Mouse (Mus musculus) layer of hippocampus, adult 11-12 months (tissue): ENCODE results near the gene Spag5.
"Not testable (repeated sequence)": the region's sequence is repeated elsewhere in the genome, so short reads cannot be mapped to it uniquely, and the experiment has no call there.

Source experiments
- DNase-seq: peaks from one replicate; pipeline ENCODE4 v3.0.0; 2022; ENCODE audit warnings: low spot score

Spag5 gene

GRCm38 (mm10) chr11:78301357-78302084, at the start of gene Spag5:
Gene Spag5, plus strand, starts transcription at chr11:78301529.
- peak; percentile 91 for DNase-seq

DNA sequence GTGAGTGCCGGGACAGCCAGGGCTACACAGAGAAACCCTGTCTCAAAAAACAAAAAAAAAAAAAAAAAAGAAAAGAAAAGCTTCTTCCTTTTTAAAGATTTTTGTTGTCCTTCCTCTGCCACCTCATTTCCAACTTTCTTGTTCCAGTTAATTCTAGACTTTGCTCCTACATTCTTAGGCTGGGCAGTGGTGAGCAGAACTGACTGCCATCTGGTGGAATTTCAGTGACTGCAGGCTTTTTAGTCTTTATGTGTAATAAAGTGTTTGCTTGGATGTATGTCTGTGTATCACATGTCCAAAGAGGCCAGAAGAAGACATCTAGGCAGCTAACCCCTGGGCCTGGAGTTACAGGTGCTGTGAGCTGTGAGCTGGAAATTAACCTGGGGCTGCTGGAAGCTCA, 44.7 kb upstream of the Spag5 start:
- no peak for DNase-seq

GRCm38 (mm10) chr11:78260489-78261258, 40.7 kb upstream of the Spag5 start:
- no peak for DNase-seq

- DNase-seq, result peak; percentile 86
Measured at GRCm38 (mm10) chr11:78261380-78262352, 39.7 kb upstream of the Spag5 start, which contains the start of gene 2610507B11Rik. Gene 2610507B11Rik, plus strand, starts transcription at chr11:78261752.

GRCm38 (mm10) chr11:78262550-78262949, 38.8 kb upstream of the Spag5 start:
- DNase-seq, result no peak

- DNase-seq, result no peak
Measured at GRCm38 (mm10) chr11:78265571-78265970, 35.8 kb upstream of the Spag5 start.

- DNase-seq, result peak; percentile 80
Measured at GRCm38 (mm10) chr11:78271986-78272385, 29.3 kb upstream of the Spag5 start.

DNA sequence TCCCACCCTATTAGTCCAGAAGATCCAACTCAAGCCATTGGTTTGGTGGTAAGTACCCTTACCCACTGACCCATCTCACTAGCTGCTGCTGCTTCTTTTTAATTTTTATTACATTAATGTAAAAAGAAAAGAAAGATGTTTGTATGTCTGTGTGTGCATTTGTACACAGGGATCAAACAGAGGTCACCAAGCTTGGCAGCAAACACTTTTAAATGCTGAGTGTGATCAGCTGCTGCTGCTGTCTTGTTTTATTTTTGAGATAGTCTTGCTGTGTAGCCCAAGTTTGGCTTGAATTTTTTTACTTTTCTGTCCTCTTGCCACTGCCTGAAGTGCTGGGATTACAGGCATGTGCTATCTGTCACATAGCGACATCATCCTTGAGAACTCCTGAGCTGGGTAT, 25.7 kb upstream of the Spag5 start:
- DNase-seq, result no peak

DNA sequence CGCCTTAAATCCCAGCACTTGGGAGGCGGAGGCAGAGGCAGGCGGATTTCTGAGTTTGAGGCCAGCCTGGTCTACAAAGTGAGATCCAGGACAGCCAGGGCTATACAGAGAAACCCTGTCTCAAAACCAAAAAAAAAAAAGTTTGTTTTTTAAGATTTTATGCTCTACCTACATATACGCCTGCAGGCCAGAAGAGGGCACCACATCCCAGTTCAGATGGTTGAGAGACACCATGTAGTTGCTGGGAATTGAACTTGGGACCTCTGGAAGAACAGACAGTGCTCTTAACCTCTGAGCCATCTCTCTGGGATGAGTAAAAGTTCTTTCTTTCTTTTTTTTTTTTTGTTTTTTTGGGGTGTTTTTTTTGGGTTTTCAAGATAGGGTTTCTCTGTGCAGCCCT, 25.2 kb upstream of the Spag5 start:
- not testable (repeated sequence) for DNase-seq

DNA sequence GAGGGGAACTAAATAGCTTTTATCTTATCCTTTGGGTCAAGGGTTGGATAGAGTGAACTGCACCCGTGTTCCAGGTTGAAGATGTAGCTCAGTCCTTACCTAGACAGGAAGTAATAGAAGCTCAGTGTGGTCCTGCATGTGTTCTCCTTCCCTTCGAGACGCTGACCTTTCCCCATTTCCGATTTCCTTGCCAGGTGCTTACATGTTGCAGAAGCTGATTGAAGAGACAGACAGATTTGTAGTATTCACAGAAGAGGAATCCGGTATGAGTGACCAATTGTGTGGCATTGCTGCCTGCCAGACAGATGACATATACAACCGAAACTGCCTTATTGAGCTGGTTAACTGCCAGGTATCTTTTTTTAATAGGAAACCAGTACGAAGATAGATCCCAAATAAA, 22.5 kb upstream of the Spag5 start:
- DNase-seq, result no peak

- DNase-seq, result peak; percentile 58
Measured at GRCm38 (mm10) chr11:78279586-78279985, 21.7 kb upstream of the Spag5 start.

DNA sequence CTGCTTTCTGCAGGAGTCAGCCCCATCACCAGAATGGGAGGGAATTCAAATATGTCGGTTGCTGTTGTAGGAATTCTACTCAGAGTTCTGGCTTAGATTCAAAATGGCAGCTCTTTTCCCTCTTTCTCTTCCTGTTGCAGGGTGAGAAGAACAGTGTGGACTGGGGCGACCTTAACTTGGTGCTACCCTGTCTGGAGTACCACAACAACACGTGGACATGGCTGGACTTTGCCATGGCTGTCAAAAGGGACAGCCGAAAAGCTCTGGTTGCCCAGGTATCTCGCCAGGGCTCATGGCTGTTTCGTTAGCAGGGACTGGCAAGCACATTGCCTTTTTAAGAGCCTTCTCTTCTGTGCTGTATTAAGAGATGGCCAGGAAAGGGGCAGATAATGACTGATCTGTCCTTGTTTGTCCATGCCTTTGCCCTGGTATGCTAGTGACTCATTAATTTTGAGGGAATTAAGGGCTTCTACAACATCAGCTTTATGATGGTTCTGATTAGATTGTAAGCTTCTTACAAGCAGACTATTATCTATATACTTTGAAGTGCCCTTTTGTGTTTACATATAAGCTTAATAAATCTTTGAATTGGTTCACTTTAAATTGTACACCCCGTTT, 12.1 kb upstream of the Spag5 start:
- DNase-seq, result no peak

DNA sequence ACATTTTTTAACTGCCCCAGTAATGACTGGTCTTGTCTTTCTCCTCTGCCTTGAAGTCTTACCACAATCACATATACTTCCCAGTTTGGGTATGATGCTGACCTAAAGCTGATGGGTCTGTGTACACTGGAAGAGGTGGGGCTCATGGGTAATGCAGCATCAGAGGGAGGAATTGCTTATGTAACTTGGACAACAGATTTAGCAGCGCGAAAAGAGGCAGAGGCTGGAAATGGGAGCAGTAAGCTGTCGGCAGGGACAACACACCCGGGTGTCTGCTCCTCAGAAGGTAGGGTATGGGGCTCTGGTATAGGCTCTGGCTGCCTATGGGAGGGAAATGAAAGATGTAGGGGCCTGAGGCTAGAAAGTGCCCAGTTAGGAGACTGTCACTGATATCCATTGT, 10.7 kb upstream of the Spag5 start, which contains the start of gene BC030499:
BC030499 (plus strand) TSS at position 188 of the 400 bp plus-strand sequence.
- peak; percentile 20 for DNase-seq

GRCm38 (mm10) chr11:78294585-78294984, 6.7 kb upstream of the Spag5 start:
- no peak for DNase-seq

DNA sequence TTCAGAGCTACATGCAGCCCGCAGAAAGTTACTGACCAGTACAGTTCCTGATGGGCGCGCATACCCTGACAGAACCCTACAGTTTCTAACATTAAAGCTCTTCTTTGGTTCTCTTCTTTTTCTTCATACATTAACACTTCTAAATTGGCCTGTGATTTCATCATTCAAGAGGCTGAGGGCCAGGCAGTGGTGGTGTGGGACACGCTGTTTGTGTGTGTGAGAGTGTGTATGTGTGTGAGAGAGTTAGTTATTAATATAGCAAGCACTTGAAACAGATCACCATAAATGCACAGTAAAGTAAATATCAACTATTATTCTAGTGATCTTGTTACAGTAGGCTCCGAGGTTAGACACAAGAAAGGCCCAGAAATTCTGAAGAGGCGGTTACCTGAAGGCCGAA, 412 bp upstream of the Spag5 start:
- no peak for DNase-seq

GRCm38 (mm10) chr11:78305272-78305671, 3.9 kb downstream of the Spag5 start:
- no peak for DNase-seq

DNA sequence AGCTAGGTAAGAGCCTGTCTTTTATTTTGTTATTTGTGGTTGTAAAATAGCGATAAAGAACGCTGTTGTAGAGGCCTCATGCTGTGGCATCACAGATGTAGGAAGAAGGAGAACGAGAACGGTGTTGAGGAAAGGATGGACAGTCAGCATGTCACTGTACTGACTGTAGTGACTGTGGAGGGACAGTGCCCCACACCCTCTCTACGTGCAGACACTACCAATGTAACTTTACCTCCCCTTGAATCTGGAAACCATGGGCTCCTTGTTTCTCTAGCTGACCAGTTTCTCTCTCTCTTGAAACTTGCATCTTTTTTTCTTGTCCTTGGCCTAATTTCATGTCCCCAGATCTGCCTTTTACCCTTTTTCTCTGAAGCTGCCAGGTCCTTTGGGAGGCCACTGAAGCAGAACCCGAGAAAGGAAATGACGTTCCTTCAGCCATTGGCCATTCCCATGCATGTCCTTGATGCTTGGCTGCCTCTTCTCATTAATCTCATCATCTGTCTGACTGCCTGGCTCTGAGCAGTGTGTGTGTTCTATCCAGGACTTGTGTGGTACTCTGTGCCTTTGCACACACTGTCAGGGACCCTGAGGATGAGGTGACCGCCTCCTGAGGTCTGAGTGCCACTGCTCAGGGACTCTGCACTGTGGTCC, 9.7 kb downstream of the Spag5 start:
- no peak for DNase-seq

DNA sequence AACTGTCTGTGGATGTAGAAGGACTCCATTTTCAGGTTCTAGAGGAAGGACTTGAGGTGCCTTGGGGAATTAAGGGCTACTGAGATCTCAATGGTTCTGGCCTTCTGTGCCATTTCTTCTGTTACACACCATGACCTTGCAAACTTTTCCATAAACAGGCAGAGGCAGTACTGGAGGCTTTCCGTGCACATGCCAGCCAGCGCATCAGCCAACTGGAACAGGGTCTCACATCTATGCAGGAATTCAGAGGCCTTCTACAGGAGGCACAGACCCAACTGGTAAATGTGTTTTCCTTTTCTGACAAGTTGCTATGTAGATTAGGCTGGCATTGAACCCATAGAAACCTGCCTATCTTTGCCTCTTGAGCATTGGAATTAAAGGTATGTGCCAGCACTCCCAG, 12.3 kb downstream of the Spag5 start:
- DNase-seq, result no peak

- DNase-seq, result no peak
Measured at GRCm38 (mm10) chr11:78318411-78318810, 17.1 kb downstream of the Spag5 start.

- no peak for DNase-seq
Measured at GRCm38 (mm10) chr11:78322076-78322831, 20.9 kb downstream of the Spag5 start.
